Mouse (Mus musculus) erythroblast, embryonic 14.5 days (primary cell): ENCODE results near the gene Pde4d.

ENCODE experiments used
- GATA1 ChIP-seq: IDR thresholded peaks from 2 replicates; pipeline ENCODE4 v1.6.1; 2012; ENCODE audit warnings: low read length, inconsistent platforms, mixed read lengths
- TAL1 ChIP-seq: IDR thresholded peaks from 3 replicates; pipeline ENCODE4 v1.6.1; 2012; ENCODE audit warnings: low read length, inconsistent platforms, mixed read lengths

DNA sequence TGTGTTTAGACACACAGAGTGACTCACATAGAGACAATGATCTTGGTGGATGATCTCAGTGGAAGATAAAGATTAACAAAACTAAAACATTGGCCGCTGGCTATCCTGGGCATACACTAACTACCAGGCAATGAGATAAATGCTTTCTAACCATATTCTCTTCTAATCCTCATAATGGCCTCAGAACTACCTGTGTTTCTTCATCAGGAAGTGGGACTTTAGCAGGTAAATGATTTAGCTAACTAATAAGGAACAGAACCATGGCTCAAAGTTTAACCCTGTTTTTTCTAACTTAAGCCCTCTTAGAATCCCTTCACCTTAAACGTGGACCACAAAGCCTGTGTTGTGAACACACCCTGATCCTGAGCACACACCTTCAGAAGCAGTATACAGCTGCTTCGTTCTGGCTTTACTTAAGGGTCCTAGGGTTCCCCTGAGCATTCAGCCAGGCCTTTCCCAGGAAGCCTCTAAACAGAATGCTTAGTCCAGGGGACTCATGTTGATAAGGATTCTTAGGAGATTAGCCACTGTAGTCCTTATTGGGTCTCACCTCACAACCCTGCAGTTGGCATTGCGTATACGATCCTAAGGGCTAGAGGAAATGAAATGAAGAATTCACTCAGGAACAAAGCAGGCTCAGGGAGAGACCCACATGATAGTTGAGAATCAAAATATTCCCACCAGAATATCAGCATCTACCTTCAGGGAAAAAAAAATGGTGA is 1283.1 kb downstream of the Pde4d start:
- TF ChIP-seq GATA1 (no peak), TAL1 (no peak)
